Mouse (Mus musculus) spleen, adult 2 months (tissue): Measurements from ENCODE around the gene Noxa1.

Experiments
- CTCF ChIP-seq: fragments of 200-500 bp; IDR thresholded peaks from 2 replicates; pipeline ENCODE4 v1.5.1; 2011; ENCODE audit warnings: mild to moderate bottlenecking, inconsistent platforms; ENCODE audit not compliant: insufficient read depth, insufficient read length, insufficient replicate concordance; ENCODE audit errors: extremely low read depth
- POLR2A ChIP-seq: fragments of 200-500 bp; IDR thresholded peaks from 2 replicates; pipeline ENCODE4 v1.6.1; 2011; ENCODE audit warnings: low read depth, low read length, inconsistent platforms

- no peak for TF ChIP-seq POLR2A
- TF ChIP-seq CTCF: peak; percentile 92; the same call in 1 of the 2 replicates
Observed at GRCm38 (mm10) chr2:25127206-25127605, 32.3 kb upstream of the Noxa1 start.
